Mouse (Mus musculus) adrenal gland, postnatal 10 days (tissue): ENCODE results near the gene Cfap69. TPM values are rescaled to one million over a fixed set of nuclear protein-coding genes. Genes with fewer than 3 reads are reported as not detected.

Source experiments
- total RNA-seq, 2 experiments: library from RNA; stranded (reverse); gene quantifications; 2 replicates each; pipeline ENCODE4 v1.2.3; 2021

Cfap69 gene
- total RNA-seq, 2 experiments from 2014 or later: 2.6 to 5.0 TPM

Other genes with a start within 250 kb of the Cfap69 start
- 10 to 100 TPM; 17.8 to 21.9 TPM for gene Cdk14, start 243.9 kb downstream of the Cfap69 start, total RNA-seq
- not detected for gene 1700015F17Rik, start 185.1 kb downstream of the Cfap69 start, total RNA-seq
- gene Cldn12, start 149.3 kb downstream of the Cfap69 start, total RNA-seq: 10 to 100 TPM; 23.6 to 25.3 TPM
- gene Gtpbp10, start 104.7 kb downstream of the Cfap69 start, total RNA-seq: 10 to 100 TPM; 14.9 to 16.7 TPM
- gene Gm8773, start 90.4 kb downstream of the Cfap69 start, total RNA-seq: under 1 TPM; 0.30 to 0.36 TPM
- gene Steap2, start 30.3 kb upstream of the Cfap69 start, total RNA-seq: 10 to 100 TPM; 23.8 to 24.2 TPM
- 10 to 100 TPM; 18.5 to 20.1 TPM for gene Steap1, start 85.1 kb upstream of the Cfap69 start, total RNA-seq